Mouse (Mus musculus) heart, adult 2 months (tissue): ENCODE measurements around the gene Ptger4. TPM values are rescaled to one million over a fixed set of nuclear protein-coding genes. Genes with fewer than 3 reads are reported as not detected.
A peak's percentile ranks its signal among the peaks of the same experiment; 100 is the strongest.

ENCODE experiments used
- DNase-seq, 2 experiments: peaks; one replicate each; pipeline ENCODE4 v3.0.0; 2021
- H3K27ac ChIP-seq: fragments of 200-600 bp; 2 replicates; pipeline ENCODE4 v1.8.1; 2022
- H3K27me3 ChIP-seq: fragments of 200-500 bp; 2 replicates; pipeline ENCODE4 v1.6.1; 2012; ENCODE audit warnings: mild to moderate bottlenecking, low read length, inconsistent platforms, mixed read lengths; ENCODE audit not compliant: control insufficient read depth, insufficient read depth
- H3K36me3 ChIP-seq: fragments of 200-500 bp; 2 replicates; pipeline ENCODE4 v1.6.1; 2012; ENCODE audit warnings: low read length, inconsistent platforms; ENCODE audit not compliant: control insufficient read depth, insufficient read depth
- H3K4me1 ChIP-seq: fragments of 200-500 bp; 2 replicates; pipeline ENCODE4 v1.6.1; 2011; ENCODE audit warnings: low read length; ENCODE audit not compliant: control insufficient read depth, insufficient read depth
- H3K4me3 ChIP-seq: fragments of 200-600 bp; 2 replicates; pipeline ENCODE4 v1.8.1; 2022
- H3K79me2 ChIP-seq: fragments of 200-500 bp; replicated peaks from 2 replicates; pipeline ENCODE4 v1.6.1; 2012; ENCODE audit warnings: mild to moderate bottlenecking, inconsistent platforms, low read length, moderate library complexity, mixed read lengths; ENCODE audit not compliant: control insufficient read depth, insufficient read depth
- H3K9ac ChIP-seq: fragments of 200-500 bp; 2 replicates; pipeline ENCODE4 v1.6.1; 2012; ENCODE audit warnings: low read depth, mild to moderate bottlenecking, control low read depth, inconsistent platforms, low read length, mixed read lengths
- CTCF ChIP-seq: fragments of 200-600 bp; IDR thresholded peaks from 2 replicates; pipeline ENCODE4 v1.8.1; 2022; ENCODE audit warnings: antibody characterized with exemption, mild to moderate bottlenecking, moderate library complexity
- EP300 ChIP-seq: fragments of 200-500 bp; IDR thresholded peaks from 2 replicates; pipeline ENCODE4 v1.6.1; 2011; ENCODE audit warnings: low read depth, low read length, control low read depth; ENCODE audit not compliant: insufficient read depth
- POLR2A ChIP-seq: fragments of 200-500 bp; IDR thresholded peaks from 2 replicates; pipeline ENCODE4 v1.6.1; 2011; ENCODE audit warnings: mild to moderate bottlenecking, low read depth, low read length, control low read depth; ENCODE audit not compliant: insufficient read depth
- WGBS: fragments of 180-500 bp; shearing (Covaris S2); methylation state at CpG from one replicate; pipeline ENCODE4 v1.1.7; 2018; 5-methylcytosine and 5-hydroxymethylcytosine counted together
- intact Hi-C: fragments of 180-260 bp; cut with DNase I; formaldehyde crosslinking; loops from one replicate; pipeline ENCODE4 v1.15.1; 2025
- polyA plus RNA-seq: library from polyadenylated mRNA; depleted of rRNA; stranded (reverse); fragments of >200 nt; gene quantifications from 2 replicates; pipeline ENCODE4 v1.2.3, GENCODE M21; 2012
- total RNA-seq, 2 experiments: library from RNA; stranded (reverse); gene quantifications; 2 replicates each; pipeline ENCODE4 v1.2.3; 2021

Gene Ptger4
- total and polyA plus RNA-seq, 3 experiments = 1.8 to 2.9 (median 2.8) TPM

DNA sequence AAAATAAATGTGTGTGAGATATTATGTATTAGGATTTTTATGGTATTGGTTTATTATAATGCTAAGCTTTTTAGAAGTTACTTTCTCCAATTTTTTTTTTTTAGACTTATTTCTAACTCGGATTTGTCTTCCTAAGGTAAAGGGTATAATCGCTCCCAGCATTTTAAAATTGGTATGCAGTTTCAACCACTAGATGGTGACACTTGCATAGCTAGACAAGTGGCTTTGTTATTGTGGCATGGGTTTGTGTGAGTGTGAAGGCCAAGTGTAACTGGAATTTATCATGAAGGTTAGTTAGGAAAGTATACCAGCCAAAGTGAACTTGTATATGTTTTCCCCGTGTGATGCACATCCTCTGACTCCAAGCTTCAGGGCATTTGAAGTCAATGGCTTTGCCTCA is 50.2 kb downstream of the Ptger4 start:
- WGBS = 56% methylated on average over 3 of the region's 3 CpGs
- H3K27ac ChIP-seq = no peak overlapping the region
- H3K4me1 ChIP-seq = peaks cover 17% of the 10 kb centered on the region
- peaks cover 23% of the 10 kb centered on the region for H3K36me3 ChIP-seq
- TF ChIP-seq POLR2A (no peak), CTCF (peak; percentile 77)
- H3K9ac ChIP-seq = no peak overlapping the region
- intact Hi-C loops = loop anchor here (5.0 kb wide), 1 partner anchor 1013 kb away; no protein-coding TSS in a partner anchor
- H3K4me3 ChIP-seq = no peak overlapping the region
- no peaks in the 10 kb centered on the region for H3K27me3 ChIP-seq
- DNase-seq = no peak
- H3K79me2 ChIP-seq = peaks cover 3% of the 10 kb centered on the region

DNA sequence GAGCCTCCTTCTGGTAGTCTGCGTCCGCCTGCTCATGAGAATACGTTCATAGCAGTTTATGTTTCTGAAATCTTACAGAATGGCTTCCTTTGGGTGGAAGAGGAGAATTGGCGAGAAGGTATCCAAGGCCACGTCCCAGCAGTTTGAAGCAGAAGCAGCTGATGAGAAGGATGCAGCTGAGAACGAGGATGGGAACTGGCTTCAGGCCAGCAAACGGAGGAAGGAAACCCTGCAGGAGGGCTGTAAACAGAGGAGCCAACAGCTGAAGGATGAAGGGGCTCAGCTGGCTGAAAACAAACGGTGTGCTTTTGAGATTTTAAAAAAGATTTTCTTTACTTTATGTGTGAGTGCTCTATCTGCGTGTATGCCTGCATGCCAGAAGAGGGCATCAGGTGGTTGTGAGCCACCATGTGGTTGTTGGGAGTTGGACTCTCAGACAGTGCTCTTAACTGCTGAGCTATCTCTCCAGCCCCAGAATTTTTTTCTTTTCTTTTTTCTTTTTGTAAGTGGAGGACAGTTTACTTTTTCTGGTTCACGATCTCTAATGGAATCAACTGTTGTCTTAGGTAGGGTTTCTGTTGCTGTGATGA is 54.4 kb downstream of the Ptger4 start:
- no peaks in the 10 kb centered on the region for H3K27me3 ChIP-seq
- TF ChIP-seq POLR2A (no peak), CTCF (peak; percentile 44)
- peaks cover 13% of the 10 kb centered on the region for H3K36me3 ChIP-seq
- H3K9ac ChIP-seq = no peak overlapping the region
- peak; percentile 29 to 39 for DNase-seq
- H3K79me2 ChIP-seq = peaks cover 3% of the 10 kb centered on the region
- H3K4me3 ChIP-seq = no peak overlapping the region
- peaks cover 6% of the 10 kb centered on the region for H3K4me1 ChIP-seq
- 44% methylated on average over 10 of the region's 10 CpGs for WGBS
- no peak overlapping the region for H3K27ac ChIP-seq
- intact Hi-C loops = loop anchor here (5.0 kb wide), 1 partner anchor 1018 kb away; no protein-coding TSS in a partner anchor

DNA sequence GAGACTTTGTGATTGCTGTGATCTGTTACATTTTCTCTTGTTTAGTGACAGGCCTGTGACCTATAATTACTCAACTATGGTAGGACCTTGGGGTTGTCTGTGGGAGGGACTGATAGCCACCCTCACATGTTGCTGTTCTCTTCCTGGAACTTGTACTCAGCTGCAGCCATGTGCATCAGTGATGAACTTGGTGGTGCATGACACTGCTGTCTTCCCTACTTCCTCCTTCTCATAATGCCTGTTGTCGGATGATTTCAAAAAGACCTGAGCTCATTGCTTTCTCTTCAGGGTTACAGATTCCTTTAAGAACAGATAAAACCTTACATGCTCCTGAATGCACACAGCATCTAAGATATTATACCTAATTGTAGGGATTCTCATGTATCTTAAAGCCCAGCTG is 56.0 kb downstream of the Ptger4 start:
- TF ChIP-seq POLR2A = no peak
- TF ChIP-seq EP300 = no peak
- TF ChIP-seq CTCF = no peak
- no peak for DNase-seq
- 0 out of 2 replicates have a peak, but pooled peaks cover 2% of the 10 kb centered on the region for H3K4me1 ChIP-seq
- peaks cover 11% of the 10 kb centered on the region for H3K36me3 ChIP-seq
- H3K9ac ChIP-seq = no peak overlapping the region
- no peak overlapping the region for H3K4me3 ChIP-seq
- intact Hi-C loops = no loop called here
- WGBS = 77% methylated on average over 1 of the region's 1 CpGs
- H3K79me2 ChIP-seq = peaks cover 3% of the 10 kb centered on the region
- H3K27ac ChIP-seq = no peak overlapping the region
- no peaks in the 10 kb centered on the region for H3K27me3 ChIP-seq

DNA sequence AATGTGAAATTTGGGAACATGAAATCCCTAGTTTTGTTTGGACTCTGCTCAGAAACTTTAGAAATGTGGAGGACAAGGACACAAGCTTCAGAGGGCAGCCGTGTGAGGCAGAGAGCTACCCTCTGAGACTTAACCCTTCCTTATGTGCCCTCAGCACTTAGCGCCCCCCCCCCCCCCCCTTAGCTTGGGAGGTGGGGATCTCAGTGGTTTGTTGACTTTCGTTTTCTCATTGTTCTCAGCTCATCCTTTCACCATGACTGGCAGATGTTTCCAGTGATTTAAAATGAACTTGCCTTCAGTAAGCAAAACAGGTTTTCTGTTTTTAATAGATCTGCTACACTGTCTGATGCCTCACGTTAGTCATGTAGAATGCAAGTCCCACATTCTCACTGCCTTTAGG is 56.9 kb downstream of the Ptger4 start:
- 43% methylated on average over 4 of the region's 4 CpGs for WGBS
- no peak overlapping the region for H3K4me3 ChIP-seq

DNA sequence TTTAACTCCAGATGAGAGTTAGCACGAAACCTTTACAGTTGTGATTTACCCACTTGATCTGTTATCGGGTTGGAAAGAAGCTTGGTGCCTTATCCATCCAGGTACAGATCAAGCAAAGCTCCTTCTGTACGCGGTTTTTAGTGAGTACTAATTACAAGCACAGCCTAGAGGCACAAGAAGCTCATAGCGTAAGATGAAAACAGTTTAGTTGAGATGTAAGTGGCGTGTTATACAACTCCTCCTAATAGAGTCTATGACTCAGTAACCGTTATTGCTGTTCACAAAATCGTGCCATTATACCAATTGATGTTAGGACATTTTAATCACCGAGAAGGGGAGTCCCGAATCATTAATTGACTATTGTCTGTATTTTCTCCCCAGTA is 57.7 kb downstream of the Ptger4 start:
- Histone ChIP-seq H3K27me3 (no peaks in the 10 kb centered on the region), H3K36me3 (peaks cover 9% of the 10 kb centered on the region; the same call in 1 of the 2 replicates), H3K4me3 (peak overlapping the region; percentile 84), H3K9ac (peak overlapping the region; percentile 98), H3K79me2 (peaks cover 7% of the 10 kb centered on the region), H3K4me1 (0 out of 2 replicates have a peak, but pooled peaks cover 2% of the 10 kb centered on the region), H3K27ac (peak overlapping the region; percentile 86)
- TF ChIP-seq CTCF = no peak
- no peak for TF ChIP-seq EP300
- TF ChIP-seq POLR2A = no peak
- DNase-seq = no peak
- intact Hi-C loops = no loop called here
- WGBS = 26% methylated on average over 10 of the region's 10 CpGs

More for the DNA sequence above, 56.9 kb downstream of the Ptger4 start:
- no peak for TF ChIP-seq POLR2A
- TF ChIP-seq CTCF = no peak
- TF ChIP-seq EP300 = no peak
- H3K36me3 ChIP-seq = peaks cover 9% of the 10 kb centered on the region; the same call in 1 of the 2 replicates
- no peak overlapping the region for H3K9ac ChIP-seq
- no peak overlapping the region for H3K27ac ChIP-seq
- no peaks in the 10 kb centered on the region for H3K27me3 ChIP-seq
- H3K4me1 ChIP-seq = 0 out of 2 replicates have a peak, but pooled peaks cover 2% of the 10 kb centered on the region
- intact Hi-C loops = no loop called here
- H3K79me2 ChIP-seq = peaks cover 6% of the 10 kb centered on the region
- no peak for DNase-seq
